Mouse (Mus musculus): ENCODE data around the gene Stard13. TPM values are rescaled to one million over a fixed set of nuclear protein-coding genes. Genes with fewer than 3 reads are reported as not detected.

The Stard13 gene
- polyA plus RNA-seq, 1 experiment, result 57.3 TPM

- Histone ChIP-seq H3K4me1 (ENCODE audit: control insufficient read depth, insufficient read depth, low read length) (0 out of 2 replicates have a peak, but pooled peaks cover 3% of the 10 kb centered on the region), H3K4me3 (replicated peaks; ENCODE audit: extremely low read depth, low read depth, low read length) (no peak overlapping the region)
- DNase-seq, result no peak
- TF ChIP-seq CTCF (IDR thresholded peaks at IDR 0.05; ENCODE audit: insufficient read depth, low read length) (no peak), POLR2A (IDR thresholded peaks at IDR 0.05; ENCODE audit: borderline replicate concordance, extremely low read depth, low read depth, low read length) (no peak)
- 41% methylated on average over 5 of the region's 5 CpGs for WGBS
Measured at GRCm38 (mm10) chr5:151202925-151203324, 30.7 kb downstream of the Stard13 start.

GRCm38 (mm10) chr5:151201220-151201619, 32.4 kb downstream of the Stard13 start:
- Histone ChIP-seq H3K4me3 (replicated peaks; ENCODE audit: extremely low read depth, low read depth, low read length) (no peak overlapping the region), H3K4me1 (ENCODE audit: control insufficient read depth, insufficient read depth, low read length) (peaks cover 6% of the 10 kb centered on the region)
- no peak for DNase-seq
- TF ChIP-seq POLR2A (IDR thresholded peaks at IDR 0.05; ENCODE audit: borderline replicate concordance, extremely low read depth, low read depth, low read length), result no peak
- TF ChIP-seq CTCF (IDR thresholded peaks at IDR 0.05; ENCODE audit: insufficient read depth, low read length), result no peak
- WGBS, result 82% methylated on average over 3 of the region's 3 CpGs

GRCm38 (mm10) chr5:151199235-151199634, 34.4 kb downstream of the Stard13 start:
- H3K4me1 ChIP-seq (ENCODE audit: control insufficient read depth, insufficient read depth, low read length), result peaks cover 7% of the 10 kb centered on the region
- 48% methylated on average over 3 of the region's 3 CpGs for WGBS
- no peak for TF ChIP-seq POLR2A (IDR thresholded peaks at IDR 0.05; ENCODE audit: borderline replicate concordance, extremely low read depth, low read depth, low read length)
- TF ChIP-seq CTCF (IDR thresholded peaks at IDR 0.05; ENCODE audit: insufficient read depth, low read length), result no peak
- DNase-seq, result no peak
- H3K4me3 ChIP-seq (replicated peaks; ENCODE audit: extremely low read depth, low read depth, low read length), result no peak overlapping the region

DNA sequence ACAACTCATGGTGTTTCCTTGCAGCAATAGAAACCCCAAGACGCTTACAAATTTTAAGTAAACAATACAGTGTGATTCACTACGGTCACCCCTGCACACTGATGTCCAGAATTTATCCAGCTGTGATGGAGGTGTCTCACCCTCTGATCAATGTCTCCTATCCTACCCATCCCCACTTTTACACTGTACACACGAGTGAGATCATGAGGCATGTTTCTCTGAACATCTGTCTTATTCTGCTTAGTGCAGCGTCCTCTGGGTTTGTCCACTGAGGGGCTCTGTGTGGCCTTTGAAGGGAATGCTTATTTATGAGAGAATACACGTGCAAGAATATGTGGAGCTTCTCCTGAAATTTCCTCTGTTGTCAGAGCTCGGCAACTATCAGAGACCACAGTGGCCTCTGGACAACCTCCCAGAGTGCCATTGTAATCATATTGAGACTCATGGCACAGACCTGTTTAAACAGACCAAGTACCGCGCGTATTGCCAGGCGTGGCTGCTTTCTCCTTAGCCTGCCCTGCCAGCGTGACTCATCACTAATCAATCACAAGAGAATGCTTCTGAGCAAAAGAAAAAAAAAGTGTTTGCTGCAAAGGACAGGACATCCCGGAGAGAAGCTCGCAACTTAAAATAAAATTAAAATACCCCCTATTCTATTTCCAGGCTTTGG, 36.9 kb downstream of the Stard13 start:
- Histone ChIP-seq H3K4me1 (ENCODE audit: control insufficient read depth, insufficient read depth, low read length) (peaks cover 6% of the 10 kb centered on the region), H3K4me3 (replicated peaks; ENCODE audit: extremely low read depth, low read depth, low read length) (no peak overlapping the region)
- no peak for TF ChIP-seq POLR2A (IDR thresholded peaks at IDR 0.05; ENCODE audit: borderline replicate concordance, extremely low read depth, low read depth, low read length)
- TF ChIP-seq CTCF (IDR thresholded peaks at IDR 0.05; ENCODE audit: insufficient read depth, low read length), result no peak
- no peak for DNase-seq
- WGBS, result 38% methylated on average over 13 of the region's 13 CpGs

- DNase-seq, result peak; percentile 12
- TF ChIP-seq CTCF (IDR thresholded peaks at IDR 0.05; ENCODE audit: insufficient read depth, low read length) (no peak), POLR2A (IDR thresholded peaks at IDR 0.05; ENCODE audit: borderline replicate concordance, extremely low read depth, low read depth, low read length) (no peak)
- Histone ChIP-seq H3K4me3 (replicated peaks; ENCODE audit: extremely low read depth, low read depth, low read length) (no peak overlapping the region), H3K4me1 (ENCODE audit: control insufficient read depth, insufficient read depth, low read length) (peaks cover 6% of the 10 kb centered on the region)
- WGBS, result 49% methylated on average over 3 of the region's 3 CpGs
Measured at GRCm38 (mm10) chr5:151193885-151194520, 39.6 kb downstream of the Stard13 start.

GRCm38 (mm10) chr5:151192266-151192665, 41.4 kb downstream of the Stard13 start:
- no peak for TF ChIP-seq POLR2A (IDR thresholded peaks at IDR 0.05; ENCODE audit: borderline replicate concordance, extremely low read depth, low read depth, low read length)
- no peak for TF ChIP-seq CTCF (IDR thresholded peaks at IDR 0.05; ENCODE audit: insufficient read depth, low read length)
- H3K4me3 ChIP-seq (replicated peaks; ENCODE audit: extremely low read depth, low read depth, low read length), result no peak overlapping the region
- DNase-seq, result no peak
- H3K4me1 ChIP-seq (ENCODE audit: control insufficient read depth, insufficient read depth, low read length), result peaks cover 12% of the 10 kb centered on the region
- WGBS, result 67% methylated on average over 2 of the region's 2 CpGs

DNA sequence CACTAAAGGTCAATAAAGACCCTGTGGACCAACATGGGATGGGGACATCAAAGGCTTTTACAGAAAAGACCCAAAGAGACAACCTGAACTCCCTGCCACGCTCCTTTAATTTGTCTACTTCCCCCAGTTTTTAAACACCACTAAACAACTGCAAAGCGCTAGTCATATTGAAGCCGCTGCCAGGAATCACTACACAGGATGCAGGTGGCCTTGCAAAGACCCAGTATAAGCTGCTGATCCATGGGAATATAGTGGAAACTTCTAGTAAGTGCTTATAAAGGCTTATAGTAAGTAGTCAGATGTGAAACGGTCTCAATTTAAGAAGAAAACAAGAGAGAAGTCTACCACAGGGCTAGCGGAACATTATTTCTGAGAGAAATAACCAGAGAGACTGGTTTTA, 42.9 kb downstream of the Stard13 start:
- peak; percentile 8 for DNase-seq
- TF ChIP-seq CTCF (IDR thresholded peaks at IDR 0.05; ENCODE audit: insufficient read depth, low read length) (no peak), POLR2A (IDR thresholded peaks at IDR 0.05; ENCODE audit: borderline replicate concordance, extremely low read depth, low read depth, low read length) (no peak)
- 49% methylated on average over 5 of the region's 5 CpGs for WGBS
- H3K4me3 ChIP-seq (replicated peaks; ENCODE audit: extremely low read depth, low read depth, low read length), result no peak overlapping the region
- peaks cover 11% of the 10 kb centered on the region for H3K4me1 ChIP-seq (ENCODE audit: control insufficient read depth, insufficient read depth, low read length)

DNA sequence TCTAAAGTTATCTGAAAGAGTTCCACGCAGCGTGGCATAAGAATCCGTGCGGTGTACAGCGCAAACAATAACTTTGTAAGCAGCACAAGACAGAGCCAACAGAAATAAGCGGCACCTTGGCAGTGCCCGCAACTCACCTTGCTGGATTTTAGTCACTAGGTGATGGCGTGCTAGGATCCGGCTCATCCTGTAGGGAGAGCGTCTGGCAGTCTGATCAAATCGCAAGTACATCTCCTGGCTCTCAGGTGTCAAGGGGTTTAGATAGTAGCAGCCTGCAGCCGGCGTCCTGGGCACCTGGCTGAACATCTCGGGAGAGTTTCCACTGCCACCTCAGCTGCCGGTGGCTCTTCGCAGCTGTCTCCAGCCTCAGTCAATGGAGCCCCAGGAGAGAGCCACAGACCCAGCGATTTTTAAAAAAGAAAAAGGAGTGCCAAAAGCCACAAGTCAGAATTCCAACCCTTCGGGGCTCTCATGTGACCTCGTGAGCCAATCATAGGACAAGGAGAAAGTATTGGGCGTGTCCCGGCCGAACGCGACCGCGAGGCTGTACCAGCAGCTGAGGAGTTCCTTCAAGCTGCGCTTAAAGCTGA, 43.8 kb downstream of the Stard13 start:
- peaks cover 11% of the 10 kb centered on the region for H3K4me1 ChIP-seq (ENCODE audit: control insufficient read depth, insufficient read depth, low read length)
- H3K4me3 ChIP-seq (replicated peaks; ENCODE audit: extremely low read depth, low read depth, low read length), result peak overlapping the region; percentile 91
- TF ChIP-seq CTCF (IDR thresholded peaks at IDR 0.05; ENCODE audit: insufficient read depth, low read length), result no peak
- peak; percentile 47; the same call in 1 of the 2 replicates for TF ChIP-seq POLR2A (IDR thresholded peaks at IDR 0.05; ENCODE audit: borderline replicate concordance, extremely low read depth, low read depth, low read length)
- DNase-seq, result peak; percentile 75
- WGBS, result 1% methylated on average over 27 of the region's 27 CpGs

DNA sequence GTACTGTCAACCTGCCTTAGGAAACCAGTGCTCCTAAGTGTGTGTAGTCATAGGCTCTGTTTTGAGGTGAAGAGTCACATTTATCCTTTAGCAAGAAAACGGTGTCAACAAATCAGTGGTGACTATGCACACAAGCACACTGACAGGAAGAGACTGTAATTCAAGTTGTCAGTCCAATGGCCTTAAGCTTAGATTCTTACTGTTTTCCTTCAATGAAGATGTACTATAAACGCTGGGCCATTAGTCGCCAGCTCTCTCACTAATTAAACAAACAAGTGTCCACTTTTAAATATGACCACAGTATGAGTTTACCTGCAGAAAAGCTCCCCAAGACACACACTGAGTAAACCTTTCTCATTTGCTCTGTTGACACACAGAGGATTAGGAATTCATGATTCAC, 44.3 kb downstream of the Stard13 start:
- peak overlapping the region; percentile 91 for H3K4me3 ChIP-seq (replicated peaks; ENCODE audit: extremely low read depth, low read depth, low read length)
- peaks cover 11% of the 10 kb centered on the region for H3K4me1 ChIP-seq (ENCODE audit: control insufficient read depth, insufficient read depth, low read length)
- 7% methylated on average over 3 of the region's 3 CpGs for WGBS
- TF ChIP-seq POLR2A (IDR thresholded peaks at IDR 0.05; ENCODE audit: borderline replicate concordance, extremely low read depth, low read depth, low read length), result no peak
- TF ChIP-seq CTCF (IDR thresholded peaks at IDR 0.05; ENCODE audit: insufficient read depth, low read length), result no peak
- DNase-seq, result no peak
